Mouse (Mus musculus) urinary bladder, postnatal 10 days (tissue): ENCODE measurements around the gene Mdm4.

Experiments
- DNase-seq: peaks from one replicate; pipeline ENCODE4 v3.0.0; 2022; ENCODE audit warnings: low spot score

Mdm4 gene

DNA sequence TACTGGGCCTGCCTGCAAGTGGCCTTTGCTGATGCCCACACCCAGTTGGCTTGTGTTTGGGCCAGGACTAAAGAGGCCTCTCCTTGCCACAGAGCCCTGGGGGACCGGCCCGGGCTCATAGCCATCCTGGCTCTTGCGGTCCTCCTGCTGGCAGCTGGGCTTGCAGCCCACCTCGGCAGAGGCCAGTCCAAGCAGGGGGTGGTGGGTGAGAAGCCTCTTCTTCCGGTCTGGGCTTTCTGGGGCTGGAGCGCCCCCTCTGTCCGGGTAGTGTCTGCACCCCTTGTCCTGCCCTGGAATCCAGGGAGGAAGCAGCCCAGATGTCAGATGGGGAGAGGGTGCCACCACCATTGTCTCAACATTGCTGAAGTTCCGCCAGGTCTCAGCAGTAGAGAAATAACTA lies 91.4 kb downstream of the Mdm4 start:
- no peak for DNase-seq

DNA sequence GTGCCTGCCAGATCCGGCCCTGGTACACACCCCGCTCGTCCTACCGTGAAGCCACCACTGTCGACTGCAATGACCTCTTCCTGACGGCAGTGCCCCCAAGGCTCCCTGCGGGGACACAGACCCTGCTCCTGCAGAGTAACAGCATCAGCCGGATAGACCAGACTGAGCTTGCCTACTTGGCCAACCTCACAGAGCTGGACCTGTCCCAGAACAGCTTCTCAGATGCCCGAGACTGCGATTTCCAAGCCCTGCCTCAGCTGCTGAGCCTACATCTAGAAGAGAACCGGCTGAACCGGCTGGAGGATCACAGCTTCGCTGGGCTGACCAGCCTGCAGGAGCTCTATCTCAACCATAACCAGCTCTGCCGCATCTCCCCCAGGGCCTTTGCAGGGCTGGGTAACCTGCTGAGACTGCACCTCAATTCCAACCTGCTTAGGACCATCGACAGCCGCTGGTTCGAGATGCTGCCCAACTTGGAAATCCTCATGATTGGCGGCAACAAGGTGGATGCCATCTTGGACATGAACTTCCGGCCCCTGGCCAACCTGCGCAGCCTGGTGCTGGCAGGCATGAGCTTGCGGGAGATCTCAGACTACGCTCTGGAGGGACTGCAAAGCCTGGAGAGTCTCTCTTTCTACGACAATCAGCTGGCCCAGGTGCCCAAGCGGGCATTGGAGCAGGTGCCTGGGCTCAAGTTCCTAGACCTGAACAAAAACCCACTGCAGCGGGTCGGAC lies 92.9 kb downstream of the Mdm4 start:
- no peak for DNase-seq

DNA sequence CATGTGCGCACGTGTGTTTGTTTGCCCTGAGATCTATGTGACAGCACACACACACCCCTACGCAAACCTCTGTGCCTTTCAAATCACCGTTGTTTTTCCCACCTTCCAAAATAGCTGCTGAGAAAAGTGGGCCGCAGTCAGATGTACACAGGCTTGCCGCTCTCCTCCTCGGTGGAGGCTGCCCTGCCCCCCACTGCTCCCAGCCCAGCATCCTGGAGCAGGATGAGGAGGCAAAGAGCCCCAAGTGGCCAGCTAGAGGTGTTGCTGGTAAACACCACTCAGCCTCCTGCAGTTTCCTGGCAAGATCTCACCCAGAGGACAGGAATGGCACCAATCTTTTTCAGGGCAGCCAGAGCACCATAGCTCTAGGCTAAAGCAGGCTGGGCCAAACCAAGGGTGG lies 95.5 kb downstream of the Mdm4 start:
- DNase-seq: no peak

DNA sequence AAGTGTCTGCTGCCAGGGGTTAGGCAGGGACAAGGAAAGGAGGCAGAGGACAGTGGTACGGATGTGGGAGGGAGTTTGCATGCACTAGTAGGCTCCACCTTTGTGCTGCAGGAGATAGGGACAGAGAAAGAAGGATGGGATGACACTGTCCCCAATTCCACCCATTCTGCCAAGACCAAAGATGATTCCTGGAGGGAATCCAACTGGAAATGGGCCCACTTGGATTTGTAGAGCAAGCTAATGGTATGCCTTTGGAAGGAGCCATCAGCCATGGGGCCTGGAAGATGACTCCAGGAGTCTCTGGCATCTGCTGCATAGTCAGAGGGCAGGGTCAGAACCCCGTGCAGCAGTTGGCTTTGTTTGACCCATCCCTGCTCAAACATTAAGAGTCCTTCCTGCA lies 97.9 kb downstream of the Mdm4 start:
- no peak for DNase-seq

DNA sequence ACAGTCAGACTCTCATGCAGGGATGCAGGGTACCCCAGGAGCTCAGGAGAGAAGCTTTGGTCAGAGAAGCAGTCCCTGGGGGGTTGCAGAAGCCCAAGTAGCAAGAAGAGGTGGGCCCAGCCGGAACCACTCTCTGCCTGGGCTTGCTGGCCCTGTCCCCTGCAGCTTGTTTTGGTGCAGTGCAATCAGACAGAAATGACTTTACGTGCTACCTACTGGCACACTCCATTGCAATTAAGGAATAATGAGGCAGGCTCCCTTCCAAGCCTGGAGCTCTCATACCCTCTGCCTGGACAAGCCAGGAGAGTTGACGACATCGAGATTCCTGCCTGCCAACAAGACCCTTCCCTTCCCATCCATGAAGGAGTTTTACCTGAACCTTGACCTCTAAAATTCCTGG lies 100.1 kb downstream of the Mdm4 start:
- DNase-seq: no peak

DNA sequence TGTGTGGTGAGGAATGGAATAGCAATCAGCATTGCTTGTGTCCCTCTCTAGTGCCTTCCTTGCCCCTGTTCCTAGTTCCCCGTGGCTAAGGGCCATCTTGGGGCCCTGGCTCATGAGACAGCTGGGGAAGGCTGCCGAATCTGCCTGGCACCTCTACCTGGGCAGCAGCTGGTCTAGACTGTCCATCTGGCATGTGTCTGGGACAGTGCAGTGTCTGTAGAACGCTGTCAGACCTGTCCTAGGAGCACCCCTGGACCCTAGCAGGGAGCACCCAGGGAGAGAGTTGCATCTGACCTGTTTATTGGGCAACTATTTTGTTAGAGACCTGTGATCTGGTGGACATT lies 101.5 kb downstream of the Mdm4 start:
- no peak for DNase-seq

DNA sequence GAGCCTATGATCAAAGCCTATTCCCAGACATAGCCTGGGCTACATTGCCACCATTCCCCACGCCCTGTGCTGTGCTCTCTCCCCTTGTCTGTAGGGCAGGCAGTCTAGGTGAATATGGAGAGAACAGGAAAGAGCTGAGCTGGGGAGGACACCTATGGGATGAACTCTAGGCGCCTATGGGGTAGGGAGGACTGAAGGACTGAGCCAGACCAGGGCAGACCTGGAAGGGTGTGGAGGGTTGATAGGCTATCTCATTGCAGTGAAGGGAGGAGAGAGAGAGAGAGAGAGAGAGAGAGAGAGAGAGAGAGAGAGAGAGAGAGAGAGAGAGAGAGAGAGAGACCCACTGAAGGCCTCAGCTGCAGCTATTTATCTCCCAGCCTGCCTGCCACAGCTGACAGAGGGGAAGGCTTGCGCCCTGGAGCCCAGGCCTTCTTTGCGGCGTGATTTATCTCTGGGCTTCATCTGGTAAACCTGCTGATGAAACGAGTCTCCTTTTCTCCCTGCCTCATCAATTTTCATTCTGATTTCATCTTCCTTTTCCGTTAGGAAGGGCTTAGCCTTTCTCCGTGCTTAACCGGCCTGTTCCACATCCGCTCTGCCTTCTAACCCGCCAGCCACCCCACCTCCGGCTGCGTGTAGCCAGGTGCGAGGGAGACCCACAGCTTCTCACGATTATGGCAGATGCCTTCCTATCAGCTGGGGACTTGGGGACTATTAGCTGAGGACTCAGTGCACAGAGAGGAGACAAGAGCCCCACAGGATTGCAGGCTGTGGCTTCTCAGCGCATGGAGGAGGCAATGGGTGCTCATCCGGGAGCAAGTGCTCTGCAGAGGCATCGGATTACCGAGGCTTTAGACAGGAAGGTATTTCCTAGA lies 102.1 kb downstream of the Mdm4 start:
- DNase-seq: no peak

DNA sequence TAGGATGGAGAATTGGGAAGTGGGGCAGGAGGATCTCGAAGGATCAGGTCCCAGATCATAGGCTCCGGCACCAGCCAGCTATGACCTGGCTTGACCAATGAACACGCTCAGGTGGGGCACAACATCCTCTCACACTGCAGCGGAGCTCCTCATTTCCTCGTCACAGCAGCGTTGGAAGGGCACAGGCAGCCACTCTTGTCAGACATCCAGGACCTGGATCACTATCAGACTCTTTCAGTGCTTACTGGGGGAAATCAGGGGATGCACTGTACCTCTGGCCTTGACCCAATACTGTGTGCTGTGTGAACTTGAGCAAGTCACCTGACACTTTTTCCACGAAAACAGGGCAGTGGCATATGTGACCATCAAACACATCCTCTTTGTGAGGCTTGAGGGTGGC lies 105.1 kb downstream of the Mdm4 start:
- DNase-seq: no peak

DNA sequence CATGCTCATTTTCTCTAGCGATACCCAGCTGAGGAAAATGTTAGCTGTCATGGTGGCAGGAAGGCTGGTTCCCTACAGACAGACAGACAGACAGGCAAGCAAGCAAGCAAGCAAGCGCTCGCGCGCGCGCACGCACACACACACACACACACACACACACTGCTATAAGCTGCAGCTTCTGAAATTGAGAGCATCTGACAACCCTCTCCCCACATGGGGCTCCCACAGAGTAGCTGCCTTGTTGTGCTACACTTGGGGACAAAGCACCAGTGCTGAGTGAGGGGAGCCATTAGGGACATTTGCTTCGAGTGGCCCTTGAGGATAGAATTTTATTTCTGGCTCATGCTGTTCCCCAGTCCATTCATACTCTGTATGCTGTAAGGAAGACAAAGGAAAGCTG lies 108.1 kb downstream of the Mdm4 start:
- DNase-seq: no peak

DNA sequence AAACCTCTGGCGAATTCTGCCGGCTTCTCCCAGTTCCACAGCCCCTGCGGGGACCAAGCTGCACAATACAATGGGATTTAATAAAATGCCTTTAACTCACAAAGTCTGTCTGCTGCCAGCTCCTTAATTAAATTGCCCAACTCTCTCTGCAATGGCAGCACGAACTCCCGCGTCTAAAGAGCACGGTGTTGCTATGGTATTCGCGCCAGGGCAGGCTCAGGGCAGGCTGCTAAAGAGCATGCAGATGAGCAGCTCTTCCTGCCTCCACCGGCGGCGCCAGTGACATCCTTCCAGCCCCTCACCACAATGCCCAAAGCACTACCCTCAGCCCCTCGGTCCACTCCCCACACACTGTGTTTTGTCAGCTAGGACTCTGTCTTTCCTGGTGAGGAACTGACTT lies 109.3 kb downstream of the Mdm4 start:
- no peak for DNase-seq

DNA sequence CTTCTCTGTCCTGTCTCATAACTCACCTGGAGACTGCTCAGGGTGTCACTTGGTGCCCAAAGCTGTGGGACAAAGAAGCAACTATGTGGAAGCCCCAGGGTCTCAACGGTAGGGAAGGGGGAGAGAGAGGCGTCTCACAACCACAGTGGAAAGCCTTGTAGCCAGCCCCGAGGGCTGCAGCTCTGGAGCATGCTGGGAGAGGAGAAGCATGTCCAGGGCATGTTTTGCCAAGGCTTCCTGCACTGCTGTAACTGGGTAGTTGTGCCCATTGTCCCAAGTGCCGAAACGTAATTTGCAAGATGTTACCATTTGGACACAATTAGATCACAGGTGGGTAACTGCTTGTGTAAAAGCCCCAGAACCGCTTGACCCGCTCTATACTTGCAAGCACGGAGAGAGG lies 111.1 kb downstream of the Mdm4 start:
- DNase-seq: no peak

DNA sequence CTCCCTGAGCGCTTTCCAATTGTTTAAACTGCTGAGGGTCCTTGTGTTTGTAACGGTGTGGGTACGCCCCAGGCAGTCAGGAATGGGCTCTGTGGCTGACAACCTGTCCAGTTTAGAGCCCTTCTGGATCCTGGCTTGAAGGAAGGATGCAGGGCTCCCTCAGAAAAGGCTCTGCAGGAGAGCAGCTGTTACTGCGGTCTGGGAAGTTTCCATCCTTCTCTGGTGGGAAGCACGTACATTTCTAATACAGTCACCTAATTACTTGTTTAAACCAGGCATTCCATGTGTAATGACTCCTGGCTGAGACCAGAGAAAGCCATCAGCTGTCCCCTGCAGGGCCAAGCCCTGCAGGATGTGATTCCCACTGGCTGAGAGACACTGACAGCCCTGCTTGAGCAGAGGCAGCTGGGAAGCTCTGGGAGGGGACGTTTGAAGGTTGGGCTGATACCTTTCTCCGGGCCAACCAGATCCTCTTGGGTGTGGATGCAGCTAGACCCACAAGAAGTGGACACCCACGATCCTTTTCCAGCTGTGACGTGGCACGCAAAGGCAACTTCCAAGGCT lies 112.2 kb downstream of the Mdm4 start:
- DNase-seq: no peak

DNA sequence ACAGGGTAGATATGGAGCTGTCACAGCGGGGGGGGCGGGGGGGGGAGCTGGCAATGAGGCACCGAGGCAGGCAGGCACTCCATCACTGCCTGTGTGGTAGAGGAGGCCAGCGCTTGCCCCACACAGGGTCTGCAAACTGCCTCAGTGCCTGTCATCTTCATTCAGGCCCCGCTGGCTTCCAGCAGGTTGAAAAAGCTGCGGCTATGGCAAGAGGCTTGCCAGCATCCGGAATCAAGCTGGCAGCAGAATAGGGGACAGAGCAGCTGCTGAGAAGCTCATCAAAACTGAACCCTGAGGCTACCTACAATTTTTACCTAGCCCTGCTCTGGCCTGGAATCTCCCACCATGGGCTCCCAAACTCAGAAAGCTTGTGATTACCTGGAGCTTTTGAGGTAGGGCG lies 112.8 kb downstream of the Mdm4 start:
- no peak for DNase-seq

DNA sequence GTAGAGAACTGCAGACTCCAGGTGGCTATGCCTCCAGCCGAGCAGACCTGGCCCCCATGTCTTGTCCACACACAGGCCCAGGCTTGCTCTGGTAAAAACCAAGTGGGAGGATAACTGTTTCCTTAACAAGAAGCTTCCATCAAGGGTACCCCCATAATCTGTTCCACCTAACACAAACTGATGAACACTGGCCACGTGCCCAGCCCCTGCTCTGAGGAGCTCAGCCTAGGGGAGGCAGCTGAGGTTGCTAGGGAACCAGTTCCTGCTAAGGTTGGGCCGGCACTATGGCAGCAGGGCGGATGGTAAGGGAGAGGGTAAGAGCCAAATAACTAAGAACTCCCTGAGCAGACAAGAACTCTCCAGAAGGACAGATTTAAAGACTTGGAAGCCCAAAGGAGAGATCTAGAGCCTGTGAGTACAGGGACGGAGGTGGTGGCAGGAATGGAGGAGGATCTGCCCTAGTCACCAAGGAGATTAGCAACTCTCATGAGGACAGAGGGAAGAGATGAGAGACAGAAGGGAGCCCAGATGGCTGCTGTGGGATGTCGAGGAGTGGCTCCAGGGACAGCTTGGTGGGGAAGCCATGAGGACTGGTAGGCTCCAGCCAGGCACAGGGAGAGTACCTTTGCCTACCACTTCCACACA lies 114.4 kb downstream of the Mdm4 start:
- no peak for DNase-seq

DNA sequence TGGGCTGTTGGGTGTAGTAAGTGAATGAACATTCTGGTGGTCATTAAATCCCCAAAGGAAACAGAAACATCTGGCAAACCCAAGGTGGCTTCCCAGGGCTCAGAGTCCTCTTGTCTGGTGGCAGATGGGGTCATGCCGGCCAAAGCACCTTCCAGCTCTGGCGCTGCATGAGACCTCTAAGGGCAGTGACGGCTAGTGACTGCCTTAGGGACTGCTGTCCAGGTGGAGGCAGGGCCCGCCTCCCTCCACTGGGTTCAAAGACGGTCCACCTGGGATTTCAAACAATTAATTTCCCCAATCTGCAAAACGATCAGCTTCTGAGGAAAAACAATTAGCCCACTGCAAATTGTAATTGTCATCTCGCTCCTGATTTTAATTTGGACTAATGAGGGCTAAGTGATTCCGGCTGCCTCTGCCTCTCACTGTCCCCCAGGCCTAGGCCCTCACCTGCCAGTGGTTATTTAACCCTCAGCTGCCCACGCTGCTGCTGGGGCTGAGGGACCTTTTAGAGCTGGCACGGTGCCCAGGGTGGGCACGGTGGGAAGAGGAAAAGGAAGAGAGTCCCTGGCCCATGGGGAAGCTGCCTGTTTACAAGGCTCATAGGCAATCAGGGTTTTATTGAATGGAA lies 119.8 kb downstream of the Mdm4 start:
- DNase-seq: no peak

DNA sequence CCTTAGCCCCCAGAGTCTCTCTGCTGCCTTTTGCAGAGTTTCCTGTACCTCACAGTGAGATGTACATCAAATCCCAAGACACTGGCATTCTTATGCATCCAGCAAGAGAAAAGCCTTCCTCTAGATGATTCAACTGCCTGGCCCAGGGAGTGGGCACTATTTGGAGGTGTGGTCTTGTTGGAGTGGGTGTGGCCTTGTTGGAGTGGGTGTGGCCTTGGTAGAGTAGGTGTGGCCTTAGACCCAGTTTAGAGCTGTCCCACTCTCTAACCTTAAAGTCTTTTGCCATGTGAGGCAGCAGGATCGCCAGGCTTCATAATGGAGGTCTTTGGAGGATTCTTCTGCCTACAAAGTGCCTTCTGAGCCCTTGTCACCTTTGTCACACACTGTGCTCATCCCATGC lies 120.4 kb downstream of the Mdm4 start:
- no peak for DNase-seq
